Mouse (Mus musculus) liver, adult 2 months (tissue): ENCODE measurements around the gene Hlcs.

Experiments used
- CTCF ChIP-seq: fragments of 200-500 bp; IDR thresholded peaks from 2 replicates; pipeline ENCODE4 v1.5.1; 2011; ENCODE audit warnings: low read depth, low read length, control low read depth
- POLR2A ChIP-seq: fragments of 200-500 bp; IDR thresholded peaks from 2 replicates; pipeline ENCODE4 v1.6.1; 2011; ENCODE audit warnings: low read length, control low read depth; ENCODE audit not compliant: insufficient read depth; ENCODE audit errors: extremely low read depth

DNA sequence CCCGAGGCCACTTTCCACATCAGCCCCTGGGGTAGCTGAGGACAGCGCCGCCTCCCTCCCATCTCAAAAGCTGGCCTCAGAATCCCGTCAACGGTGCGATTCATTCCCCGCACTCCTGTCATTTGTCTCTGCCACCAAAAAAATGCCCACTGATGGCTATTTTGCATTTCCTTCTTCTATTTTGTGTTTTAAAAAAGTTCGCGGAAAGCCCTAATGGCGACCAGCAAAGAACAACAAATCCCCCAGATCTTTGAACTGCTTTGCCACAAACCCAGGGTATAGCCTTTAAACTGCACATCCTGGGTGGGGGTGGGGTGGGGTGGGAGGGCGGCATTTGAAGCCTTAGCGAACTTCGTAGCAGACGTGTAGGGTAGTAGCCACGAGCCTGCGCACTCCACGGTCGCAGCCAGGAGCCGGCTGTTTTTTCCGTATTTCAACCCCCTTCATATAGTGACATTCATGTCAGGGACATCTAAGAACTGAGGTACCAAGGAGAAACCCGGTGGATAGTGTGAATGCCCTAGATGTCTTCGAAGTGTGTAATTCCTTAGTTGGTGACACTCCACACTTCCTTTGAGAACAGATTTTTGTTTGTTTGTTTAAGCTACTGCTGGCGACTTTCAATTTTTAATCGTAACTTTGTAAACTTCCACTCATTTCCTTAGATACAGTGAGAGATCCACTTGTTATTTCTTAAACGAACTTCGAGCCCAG lies 218.1 kb downstream of the Hlcs start:
- TF ChIP-seq CTCF: no peak
- TF ChIP-seq POLR2A: no peak
